Comparison of ENCODE assay signal across 27 mouse cellular contexts in genomic region chr19:10268851-10269250, GRCm38 (mm10). TPM values are rescaled to one million over a fixed set of nuclear protein-coding genes. Genes with fewer than 3 reads are reported as not detected.
A peak's percentile ranks its signal among the peaks of the same experiment; 100 is the strongest.
DNase-seq lines count a peak whose midpoint lies in the region; ATAC-seq lines count a peak whose summit lies in the region.
"Had no signal": no experiment of that assay in that cellular context is flagged by ENCODE, and none has a peak within 500 bp of the region (broad histone marks: within the 10 kb centered on the region; RNA-seq: fewer than 3 reads in every experiment).

No protein-coding gene starts in this region.

- WGBS in hindbrain, embryonic 10.5 days, result 79% methylated on average over 15 of the region's 15 CpGs
- WGBS in hindbrain, embryonic 11.5 days, result 79% methylated on average over 15 of the region's 15 CpGs

- H3K27me3 ChIP-seq in hindbrain, embryonic 10.5 days (ENCODE audit: insufficient read depth, poor library complexity, severe bottlenecking), result peaks cover 53% of the 10 kb centered on the region
- peaks cover 6% of the 10 kb centered on the region for H3K27me3 ChIP-seq in hindbrain, embryonic 11.5 days (ENCODE audit: control insufficient read depth, insufficient read depth, low read length)
- H3K27me3 ChIP-seq: embryonic facial prominence, embryonic 15.5 days; forebrain, embryonic 13.5 days; forebrain, embryonic 15.5 days; Patski had no signal

- H3K4me2 ChIP-seq in hindbrain, embryonic 11.5 days (replicated peaks; ENCODE audit: low read depth, low read length), result no peak overlapping the region
- H3K4me2 ChIP-seq: embryonic facial prominence, embryonic 13.5 days; embryonic facial prominence, embryonic 15.5 days; forebrain, embryonic 13.5 days; forebrain, embryonic 15.5 days had no signal

- no peaks in the 10 kb centered on the region for H3K36me3 ChIP-seq in hindbrain, embryonic 10.5 days
- H3K36me3 ChIP-seq in hindbrain, embryonic 11.5 days (ENCODE audit: control insufficient read depth, insufficient read depth, low read length), result no peaks in the 10 kb centered on the region
- H3K36me3 ChIP-seq: embryonic facial prominence, embryonic 13.5 days; embryonic facial prominence, embryonic 15.5 days; forebrain, embryonic 15.5 days; G1E had no signal

- H3K9ac ChIP-seq in hindbrain, embryonic 11.5 days (ENCODE audit: low read depth, low read length), result no peak overlapping the region
- H3K9ac ChIP-seq: embryonic facial prominence, embryonic 13.5 days; embryonic facial prominence, embryonic 15.5 days; forebrain, embryonic 13.5 days; forebrain, embryonic 15.5 days; forebrain, postnatal 0 days had no signal

- H3K27ac ChIP-seq in hindbrain, embryonic 10.5 days, result peak overlapping the region; percentile 29; the same call in 1 of the 2 replicates
- H3K27ac ChIP-seq in hindbrain, embryonic 11.5 days (ENCODE audit: low read depth, low read length), result no peak overlapping the region
- H3K27ac ChIP-seq: embryonic facial prominence, embryonic 13.5 days; embryonic facial prominence, embryonic 15.5 days; forebrain, embryonic 13.5 days; forebrain, embryonic 15.5 days had no signal

- no peak for DNase-seq in hindbrain, embryonic 10.5 days (ENCODE audit: low spot score)
- no peak for DNase-seq in hindbrain, embryonic 11.5 days (ENCODE audit: low spot score)
- DNase-seq in ES-CJ7 (ENCODE audit: low read depth, low spot score) (peak; percentile 82), R1 (ENCODE audit: low read depth, low spot score) (peak; percentile 39)
- DNase-seq in ovary, adult 18-20 months (ENCODE audit: low spot score), result no peak
- DNase-seq: adrenal gland, adult 8-10 months; adrenal gland, postnatal 14 days; adrenal gland, postnatal 36 days; B cell, adult 2 months; cerebellum, adult 18-20 months; cerebellum, adult 8-10 months; cerebellum, adult 9-11 months; cerebellum, postnatal 14 days; cerebellum, postnatal 36 days; embryo, embryonic 11 days; forebrain, postnatal 0 days had no signal

- no peak for ATAC-seq in hindbrain, embryonic 11.5 days (ENCODE audit: low FRiP score)
- no peak for ATAC-seq in megakaryocyte progenitor cell, adult 5-6 weeks (replicated peaks; ENCODE audit: poor library complexity)
- ATAC-seq in erythroid progenitor cell, adult 5-6 weeks (replicated peaks; ENCODE audit: low FRiP score, poor library complexity, severe bottlenecking), result no peak
- ATAC-seq: CD4-positive, CD25-positive, alpha-beta regulatory T cell, adult 4 months; forebrain, embryonic 13.5 days; forebrain, embryonic 15.5 days; forebrain, postnatal 0 days; Patski had no signal

- peaks cover 41% of the 10 kb centered on the region for H3K4me1 ChIP-seq in hindbrain, embryonic 10.5 days (replicated peaks)
- peaks cover 9% of the 10 kb centered on the region for H3K4me1 ChIP-seq in hindbrain, embryonic 11.5 days (replicated peaks; ENCODE audit: control insufficient read depth, insufficient read depth, low read length)

- no peak overlapping the region for H3K4me3 ChIP-seq in hindbrain, embryonic 10.5 days
- H3K4me3 ChIP-seq in hindbrain, embryonic 11.5 days (ENCODE audit: low read depth, low read length), result no peak overlapping the region
- H3K4me3 ChIP-seq: embryonic facial prominence, embryonic 13.5 days; embryonic facial prominence, embryonic 15.5 days; erythroblast, embryonic 14.5 days; forebrain, embryonic 13.5 days; forebrain, embryonic 15.5 days had no signal

- no peaks in the 10 kb centered on the region for H3K9me3 ChIP-seq in hindbrain, embryonic 10.5 days
- H3K9me3 ChIP-seq in hindbrain, embryonic 11.5 days (ENCODE audit: control insufficient read depth, low read length), result no peaks in the 10 kb centered on the region
- H3K9me3 ChIP-seq: embryonic facial prominence, embryonic 13.5 days; embryonic facial prominence, embryonic 15.5 days; forebrain, embryonic 13.5 days; forebrain, embryonic 15.5 days; G1E had no signal

RNA-seq across cellular contexts. Expression of gene Myrf, which starts 28.3 kb away (rescaled TPM):
- polyA plus RNA-seq in hindbrain, embryonic 10.5 days (2016; fragmentation: Nextera tagmentation; extraction: Ambion mirVana), result 2.1 and 2.7 TPM in 2 replicates
- polyA plus RNA-seq in hindbrain, embryonic 11.5 days (2014; fragmentation: Nextera tagmentation; extraction: Ambion mirVana), result 1.3 and 1.6 TPM in 2 replicates
- total RNA-seq in megakaryocyte progenitor cell, adult 5-6 weeks (2015), result not detected in 2 replicates
- total RNA-seq in megakaryocyte progenitor cell, adult 5-6 weeks (2017), result not detected in 2 replicates
- not detected in 2 replicates for total RNA-seq in erythroid progenitor cell, adult 5-6 weeks (2015; ENCODE audit: low replicate concordance)
- total RNA-seq in erythroid progenitor cell, adult 5-6 weeks (2017; ENCODE audit: low replicate concordance), result not detected in 2 replicates
- polyA plus RNA-seq: G1E had no signal

RNA-seq across cellular contexts. Expression of gene Dagla, which starts 35.8 kb away (rescaled TPM):
- 2.1 and 3.4 TPM in 2 replicates for polyA plus RNA-seq in hindbrain, embryonic 10.5 days (2016; fragmentation: Nextera tagmentation; extraction: Ambion mirVana)
- 1.5 and 1.8 TPM in 2 replicates for polyA plus RNA-seq in hindbrain, embryonic 11.5 days (2014; fragmentation: Nextera tagmentation; extraction: Ambion mirVana)
- total RNA-seq in megakaryocyte progenitor cell, adult 5-6 weeks (2015), result 0.02 TPM in 1 of 2 replicates, not detected in the other
- 0.17 and 1.4 TPM in 2 replicates for total RNA-seq in megakaryocyte progenitor cell, adult 5-6 weeks (2017)
- total RNA-seq in erythroid progenitor cell, adult 5-6 weeks (2015; ENCODE audit: low replicate concordance), result not detected in 2 replicates
- total RNA-seq in erythroid progenitor cell, adult 5-6 weeks (2017; ENCODE audit: low replicate concordance), result not detected in 2 replicates
- total RNA-seq: common myeloid progenitor, adult 5-6 weeks had no signal
- polyA plus RNA-seq: CD4-positive, CD25-positive, alpha-beta regulatory T cell, adult 4 months; G1E had no signal

Comparison
In these comparisons a context has a peak if more than half of its experiments do, and no peak if none do; other contexts are left out.
1. DNase-seq: peak in ES-CJ7 (single experiment) and R1 (single experiment); none in hindbrain, embryonic 10.5 days (single experiment), hindbrain, embryonic 11.5 days (single experiment) and ovary, adult 18-20 months (single experiment).